Comparison of ENCODE assay signal across 30 mouse cellular contexts in the genomic region with DNA sequence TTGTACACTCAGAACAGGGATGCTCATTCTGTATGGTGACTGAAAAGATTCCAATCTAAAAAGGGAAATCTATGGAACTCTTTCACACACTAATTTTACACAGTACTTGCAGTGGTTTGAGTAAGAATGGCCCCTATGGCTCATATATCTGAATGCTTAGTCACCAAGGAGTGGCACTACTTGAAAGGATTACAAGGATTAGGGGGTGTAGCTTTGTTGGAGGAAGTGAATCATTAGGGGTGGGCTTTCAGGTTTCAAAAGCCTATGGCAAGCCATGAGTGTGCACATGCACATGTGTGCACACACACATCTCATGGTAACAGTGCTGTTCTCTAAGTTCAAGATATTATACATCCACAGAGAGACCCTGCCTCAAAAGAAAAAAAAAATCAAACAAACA. TPM values are rescaled to one million over a fixed set of nuclear protein-coding genes. Genes with fewer than 3 reads are reported as not detected.
A peak's percentile ranks its signal among the peaks of the same experiment; 100 is the strongest.
DNase-seq lines count a peak whose midpoint lies in the region; ATAC-seq and TF ChIP-seq lines count a peak whose summit lies in the region.
"Had no signal": no experiment of that assay in that cellular context is flagged by ENCODE, and none has a peak within 500 bp of the region (broad histone marks: within the 10 kb centered on the region; RNA-seq: fewer than 3 reads in every experiment).

No protein-coding gene starts in this region.

- TF ChIP-seq RAD21 in MEL (IDR thresholded peaks at IDR 0.05; ENCODE audit: low read depth, low read length) = no peak

- H3K4me2 ChIP-seq in hindbrain, postnatal 0 days (ENCODE audit: low read depth, low read length) = no peak overlapping the region
- H3K4me2 ChIP-seq: embryonic facial prominence, embryonic 12.5 days; forebrain, embryonic 13.5 days; forebrain, embryonic 15.5 days had no signal

- no peak for TF ChIP-seq CTCF in MEL (IDR thresholded peaks at IDR 0.05 in 2 of 3, conservative IDR thresholded peaks at IDR 0.05 in 1 of 3; ENCODE audit: control insufficient read depth in 1 of 3, insufficient read depth in 1 of 3, low read depth in 2 of 3, low read length in 3 of 3, poor library complexity in 1 of 3, severe bottlenecking in 1 of 3)
- no peak for TF ChIP-seq CTCF in hindbrain, postnatal 0 days (IDR thresholded peaks at IDR 0.05; ENCODE audit: low read depth)

- H3K36me3 ChIP-seq in MEL (ENCODE audit: control insufficient read depth in 1 of 2, insufficient read depth in 2 of 2, low read length in 2 of 2) = no peaks in the 10 kb centered on the region; a peak in 1 of 4 replicates
- H3K36me3 ChIP-seq in hindbrain, embryonic 10.5 days = peaks cover 15% of the 10 kb centered on the region
- H3K36me3 ChIP-seq in hindbrain, postnatal 0 days (ENCODE audit: insufficient read depth, low read length) = no peaks in the 10 kb centered on the region

- H3K27ac ChIP-seq in MEL (ENCODE audit: control insufficient read depth, low read depth, low read length) = no peak overlapping the region
- no peak overlapping the region for H3K27ac ChIP-seq in hindbrain, embryonic 10.5 days
- H3K27ac ChIP-seq in hindbrain, postnatal 0 days = no peak overlapping the region
- H3K27ac ChIP-seq: embryonic facial prominence, embryonic 10.5 days; embryonic facial prominence, embryonic 12.5 days; forebrain, embryonic 13.5 days; forebrain, embryonic 15.5 days had no signal

- no peak for ATAC-seq in hindbrain, postnatal 0 days
- ATAC-seq: CD4-positive, CD25-positive, alpha-beta regulatory T cell, adult 4 months; forebrain, embryonic 13.5 days; forebrain, embryonic 15.5 days; forebrain, postnatal 0 days; Patski had no signal

- H3K79me2 ChIP-seq in MEL (ENCODE audit: control insufficient read depth, insufficient read depth, low read length, poor library complexity) = no peaks in the 10 kb centered on the region

- TF ChIP-seq POLR2A in MEL (IDR thresholded peaks at IDR 0.05; ENCODE audit: control insufficient read depth in 1 of 2, insufficient read depth in 1 of 2, low read depth in 1 of 2, low read length in 2 of 2, poor library complexity in 1 of 2) = no peak

- no peak for TF ChIP-seq EP300 in MEL (IDR thresholded peaks at IDR 0.05; ENCODE audit: low read depth in 1 of 2, low read length in 2 of 2)

- DNase-seq in 3134 (ENCODE audit: extremely low read depth, insufficient read length, low spot score) = peak; percentile 19
- DNase-seq in 3T3-L1 (ENCODE audit: low read depth, low spot score) = peak; percentile 64
- DNase-seq in MEL (ENCODE audit: low read depth, low spot score) = peak; percentile 24
- peak; percentile 45 for DNase-seq in R1 (ENCODE audit: low read depth, low spot score)
- no peak for DNase-seq in thymus, postnatal 36 days
- DNase-seq in spleen, adult 18-20 months = no peak
- no peak for DNase-seq in hindbrain, embryonic 10.5 days (ENCODE audit: low spot score)
- no peak for DNase-seq in hindbrain, postnatal 0 days (ENCODE audit: low spot score)
- DNase-seq: adrenal gland, adult 2 months; adrenal gland, postnatal 10 days; adrenal gland, postnatal 25 days; B cell, adult 2 months; cerebellum, adult 11-12 months; cerebellum, adult 2 months; cerebellum, adult 9-10 months; cerebellum, postnatal 10 days; cerebellum, postnatal 25 days; forebrain, postnatal 0 days had no signal

- no peak overlapping the region for H3K9ac ChIP-seq in MEL (ENCODE audit: control insufficient read depth, low read depth, low read length, poor library complexity, severe bottlenecking)
- H3K9ac ChIP-seq in hindbrain, postnatal 0 days (replicated peaks; ENCODE audit: low read length) = no peak overlapping the region
- H3K9ac ChIP-seq: embryonic facial prominence, embryonic 12.5 days; forebrain, embryonic 13.5 days; forebrain, embryonic 15.5 days; forebrain, postnatal 0 days had no signal

- H3K4me1 ChIP-seq in MEL (ENCODE audit: control insufficient read depth in 1 of 2, insufficient read depth in 2 of 2, low read length in 2 of 2) = no peaks in the 10 kb centered on the region
- H3K4me1 ChIP-seq in hindbrain, embryonic 10.5 days (replicated peaks) = no peaks in the 10 kb centered on the region
- H3K4me1 ChIP-seq in hindbrain, postnatal 0 days (ENCODE audit: insufficient read depth, low read length) = no peaks in the 10 kb centered on the region
- H3K4me1 ChIP-seq: embryonic facial prominence, embryonic 10.5 days; embryonic facial prominence, embryonic 12.5 days; forebrain, embryonic 13.5 days; forebrain, embryonic 15.5 days had no signal

- no peaks in the 10 kb centered on the region for H3K27me3 ChIP-seq in MEL (ENCODE audit: control insufficient read depth in 1 of 2, insufficient read depth in 2 of 2, low read length in 2 of 2)
- H3K27me3 ChIP-seq in hindbrain, embryonic 10.5 days (ENCODE audit: insufficient read depth, poor library complexity, severe bottlenecking) = no peaks in the 10 kb centered on the region
- H3K27me3 ChIP-seq in hindbrain, postnatal 0 days (ENCODE audit: insufficient read depth, low read length) = no peaks in the 10 kb centered on the region
- H3K27me3 ChIP-seq: CH12.LX; embryonic facial prominence, embryonic 12.5 days; forebrain, embryonic 13.5 days; forebrain, embryonic 15.5 days; Patski had no signal

- no peaks in the 10 kb centered on the region for H3K9me3 ChIP-seq in MEL (replicated peaks; ENCODE audit: insufficient read depth, low read length)
- H3K9me3 ChIP-seq in hindbrain, embryonic 10.5 days = no peaks in the 10 kb centered on the region
- H3K9me3 ChIP-seq in hindbrain, postnatal 0 days (ENCODE audit: low read length) = no peaks in the 10 kb centered on the region
- H3K9me3 ChIP-seq: embryonic facial prominence, embryonic 10.5 days; embryonic facial prominence, embryonic 12.5 days; forebrain, embryonic 13.5 days; forebrain, embryonic 15.5 days; G1E had no signal

- H3K4me3 ChIP-seq in MEL (ENCODE audit: control insufficient read depth in 1 of 2, insufficient read depth in 1 of 2, low read depth in 2 of 2, low read length in 2 of 2) = no peak overlapping the region
- H3K4me3 ChIP-seq in hindbrain, embryonic 10.5 days = no peak overlapping the region
- no peak overlapping the region for H3K4me3 ChIP-seq in hindbrain, postnatal 0 days (ENCODE audit: low read length)
- H3K4me3 ChIP-seq: embryonic facial prominence, embryonic 10.5 days; embryonic facial prominence, embryonic 12.5 days; forebrain, embryonic 13.5 days; forebrain, embryonic 15.5 days had no signal

TF ChIP-seq in MEL, 35 proteins besides CTCF, POLR2A, EP300 and RAD21:
- TF ChIP-seq ELF1 (IDR thresholded peaks at IDR 0.05; ENCODE audit: low read depth, low read length) (no peak), MEF2A (IDR thresholded peaks at IDR 0.05; ENCODE audit: extremely low read depth, insufficient replicate concordance, low read depth, low read length, poor library complexity, severe bottlenecking) (no peak), SIN3A (IDR thresholded peaks at IDR 0.05; ENCODE audit: low read length) (no peak), ZKSCAN1 (IDR thresholded peaks at IDR 0.05; ENCODE audit: low read depth, low read length) (no peak), ZC3H11A (IDR thresholded peaks at IDR 0.05; ENCODE audit: low read depth, low read length) (no peak), TAL1 (IDR thresholded peaks at IDR 0.05; ENCODE audit: low read length) (no peak), USF2 (IDR thresholded peaks at IDR 0.05; ENCODE audit: borderline replicate concordance in 1 of 2, insufficient read depth in 1 of 2, low read depth in 1 of 2, low read length in 2 of 2) (no peak), ETS1 (IDR thresholded peaks at IDR 0.05; ENCODE audit: low read depth, low read length) (no peak)

RNA-seq across cellular contexts. Expression of gene Ube2d2b, which starts 27.3 kb away (rescaled TPM):
- not detected in 2 replicates for total RNA-seq in MEL (2012; rRNA removed)
- under 1 TPM in 1 of 2 experiments, not detected in 1; 0.08 TPM for polyA plus RNA-seq in MEL (2012; ENCODE audit: insufficient read depth in 1 of 2, insufficient read length in 2 of 2, low read depth in 1 of 2, low replicate concordance in 2 of 2, missing spikeins in 1 of 2)
- 0.09 and 0.44 TPM in 2 replicates for polyA plus RNA-seq in hindbrain, embryonic 10.5 days (2016; fragmentation: Nextera tagmentation; extraction: Ambion mirVana)
- total RNA-seq in hindbrain, postnatal 0 days (2014; rRNA removed) = not detected in 2 replicates
- polyA plus RNA-seq in hindbrain, postnatal 0 days (2015; fragmentation: Nextera tagmentation; extraction: Ambion mirVana) = 0.14 and 0.18 TPM in 2 replicates
- total RNA-seq: adrenal gland, adult 2 months; adrenal gland, postnatal 10 days; adrenal gland, postnatal 25 days; adrenal gland, postnatal 4 days; CH12.LX; forebrain, postnatal 0 days had no signal
- polyA plus RNA-seq: adrenal gland, adult 2 months; cerebellum, adult 2 months; cortical plate, adult 2 months; embryonic facial prominence, embryonic 14.5 days; forebrain, postnatal 0 days; frontal cortex, adult 2 months; G1E; Patski had no signal

Comparison
In these comparisons a context has a peak if more than half of its experiments do, and no peak if none do; other contexts are left out.
1. DNase-seq: peak in 3134 (single experiment), 3T3-L1 (single experiment), MEL (single experiment) and R1 (single experiment); none in thymus, postnatal 36 days (0 of 2), spleen, adult 18-20 months (0 of 2), hindbrain, embryonic 10.5 days (single experiment) and hindbrain, postnatal 0 days (single experiment).